Mouse (Mus musculus): ENCODE results near the gene Celsr2. TPM values are rescaled to one million over a fixed set of nuclear protein-coding genes. Genes with fewer than 3 reads are reported as not detected.

The Celsr2 gene
- 1 to 10 TPM; 1.1 to 1.3 TPM for total RNA-seq (2023)

DNA sequence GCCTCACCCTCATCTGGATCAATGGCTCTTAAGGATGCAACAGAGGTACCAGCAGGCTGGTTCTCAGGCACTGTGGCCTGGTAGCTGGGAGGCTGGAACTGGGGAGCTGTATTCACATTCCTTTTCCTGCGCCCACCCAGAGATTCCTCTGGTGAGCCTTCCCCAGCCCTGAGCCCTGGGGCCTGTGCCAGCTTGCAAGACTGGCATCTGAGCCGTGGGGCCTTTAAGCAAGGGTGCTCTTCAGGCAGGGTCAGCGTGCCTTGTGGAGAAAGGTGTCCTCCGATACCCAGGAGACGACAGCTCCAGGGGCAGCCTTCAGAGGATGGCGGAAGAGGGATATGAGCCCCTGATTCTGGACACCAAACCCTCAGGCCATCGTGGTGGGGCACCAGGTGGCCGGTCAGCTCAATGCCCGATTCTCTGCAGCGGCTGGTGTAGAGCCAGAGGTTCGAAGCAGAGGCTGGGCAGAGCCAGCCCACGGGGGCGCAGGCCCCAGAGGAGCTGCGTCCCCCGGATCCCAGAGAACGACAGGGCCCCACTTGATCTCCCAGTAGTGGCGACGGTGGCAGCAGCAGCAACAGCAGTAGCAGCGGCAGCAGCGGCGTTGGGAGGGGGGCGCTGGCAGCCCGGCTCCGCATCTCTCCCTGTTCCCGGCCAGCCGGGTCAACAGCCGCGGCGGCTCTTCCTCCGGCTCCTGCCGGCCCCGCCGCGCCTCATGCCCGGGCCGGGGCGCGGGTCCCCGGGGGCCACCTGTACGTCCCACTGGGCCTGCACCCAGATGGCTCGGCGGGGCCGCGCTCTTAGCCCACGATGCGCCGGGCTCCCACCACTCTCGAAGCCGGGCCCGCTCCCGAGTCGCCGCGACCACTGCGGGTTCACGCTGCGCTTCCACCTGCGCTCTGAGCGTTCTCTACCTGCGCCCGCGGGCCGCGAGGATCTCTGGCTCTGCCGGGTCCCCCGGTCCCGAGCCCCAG, at the start of gene Celsr2:
Gene Celsr2 (minus strand): TSS at position 696 of the 974 bp plus-strand sequence.

DNA sequence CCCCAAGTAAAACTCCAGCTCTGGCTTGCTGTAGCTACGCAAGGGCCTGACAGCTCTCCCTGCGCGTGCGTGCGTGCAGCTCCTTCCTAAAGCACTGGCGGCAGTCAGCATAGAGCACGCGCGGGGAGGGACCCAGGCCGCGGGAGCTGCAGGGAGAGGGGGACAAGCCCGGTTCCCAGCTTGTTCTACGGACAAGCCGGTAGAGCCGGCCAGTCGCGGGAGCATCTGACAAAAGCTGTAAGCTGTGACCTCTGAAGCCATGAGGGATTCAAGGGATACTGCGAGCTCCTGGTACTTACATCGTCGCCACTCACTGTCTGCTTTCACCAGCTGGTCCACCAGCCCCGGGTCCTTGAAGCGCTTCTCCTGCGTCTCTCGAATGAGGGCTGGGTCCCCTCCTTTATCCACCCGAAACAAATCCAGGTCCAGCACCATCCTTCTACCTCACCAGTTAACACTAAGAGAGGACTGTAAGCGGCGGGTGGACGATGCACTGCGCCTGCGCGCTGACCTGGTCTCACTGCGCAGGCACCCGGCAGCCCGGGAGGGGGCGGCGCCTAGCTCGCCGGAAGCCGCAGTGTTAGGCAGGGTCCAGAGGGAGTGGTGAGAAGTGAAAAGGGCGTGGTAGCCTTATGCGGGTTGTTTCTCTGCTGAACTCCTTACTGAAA, 29.5 kb upstream of the Celsr2 start, which contains the start of gene Sars:
Gene Sars (minus strand): TSS at position 512 of the 668 bp plus-strand sequence.

DNA sequence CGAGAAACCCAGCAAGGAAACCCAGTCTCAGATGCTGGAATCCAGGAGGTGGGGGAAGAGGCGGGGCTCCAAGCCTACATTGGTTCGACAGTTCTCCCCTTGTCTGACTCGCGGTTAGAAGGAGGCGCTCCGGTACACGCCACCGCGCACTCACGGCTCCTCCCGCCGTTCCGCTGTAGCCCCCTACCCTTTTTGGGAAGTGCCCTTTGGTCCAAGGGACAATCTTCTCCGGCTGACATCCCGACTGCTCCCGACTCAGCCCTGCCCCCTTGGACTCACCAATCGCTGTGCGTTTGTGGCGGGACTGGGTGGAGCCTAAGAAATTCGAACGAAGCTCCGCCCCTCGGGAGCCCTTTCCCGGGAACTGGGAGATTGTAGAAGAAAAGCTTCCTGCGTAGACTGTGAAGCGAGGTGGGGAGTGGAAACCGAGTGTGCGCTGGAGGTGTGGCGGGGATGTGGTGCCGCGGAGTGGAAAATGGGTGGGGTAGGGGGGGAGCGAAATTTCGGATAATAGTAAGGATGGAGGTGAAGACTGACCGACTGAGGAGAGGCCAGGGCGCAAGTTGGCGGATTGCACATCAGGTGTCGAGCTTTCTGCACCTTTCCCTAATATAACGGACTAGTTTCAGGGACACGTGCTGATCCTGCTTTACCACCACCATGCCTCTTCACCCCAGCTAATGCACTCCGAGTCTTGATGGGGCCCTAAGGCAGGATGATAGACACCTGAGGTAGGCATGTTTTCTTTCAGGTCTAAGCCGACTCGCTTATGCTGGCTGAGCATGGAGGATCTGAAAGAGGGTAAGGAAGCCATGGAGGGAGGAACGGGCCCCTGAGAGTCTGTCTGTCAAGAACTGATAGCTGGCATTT, 31.6 kb downstream of the Celsr2 start, which contains the start of gene Psrc1:
Gene Psrc1 (plus strand): TSS at position 355 of the 870 bp plus-strand sequence.

DNA sequence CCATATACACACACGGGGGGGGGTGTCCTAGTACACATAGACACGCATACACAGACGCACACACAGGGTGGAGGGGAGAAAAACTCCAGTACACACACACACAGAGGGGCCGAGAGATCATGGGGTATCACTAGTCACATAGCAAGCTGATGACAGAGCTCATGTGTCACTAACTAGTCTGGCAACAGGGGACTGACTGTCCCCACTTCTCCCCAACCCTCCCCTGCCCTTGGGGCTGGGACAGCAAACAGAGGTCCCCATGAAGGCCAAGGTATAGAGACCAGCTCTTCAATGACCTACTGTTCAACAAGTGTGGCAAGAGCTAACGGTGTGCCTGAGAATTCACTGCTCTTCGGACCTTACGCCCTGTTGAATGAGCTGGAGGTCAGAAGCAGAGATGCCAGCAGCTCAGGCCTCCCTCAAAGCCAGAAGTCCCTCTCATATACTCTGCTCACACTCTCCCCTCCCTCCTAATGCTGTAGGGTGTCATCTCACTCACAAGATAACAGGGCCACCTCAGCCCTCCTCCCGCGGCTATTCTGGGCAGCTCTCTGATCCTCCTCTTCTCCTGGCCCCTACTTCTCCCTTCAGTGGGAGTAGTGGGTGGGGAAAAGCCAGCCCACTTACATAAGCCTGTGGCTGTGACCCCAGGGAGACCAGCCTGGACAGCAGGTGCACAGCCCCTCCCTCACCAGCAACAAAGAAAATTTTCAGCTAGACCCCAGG, 50.9 kb downstream of the Celsr2 start, which contains the start of gene Mybphl:
Gene Mybphl (plus strand): TSS at position 642 of the 726 bp plus-strand sequence.

Other genes starting within 250 kb of the Celsr2 start
- gene Amigo1, start 229.2 kb downstream of the Celsr2 start, total RNA-seq (2023) = 1 to 10 TPM; 2.1 to 3.0 TPM
- 10 to 100 TPM; 29.1 to 31.1 TPM for gene Cyb561d1, start 214.3 kb downstream of the Celsr2 start, total RNA-seq (2023)
- 10 to 100 TPM; 12.1 to 12.2 TPM for gene Atxn7l2, start 204.6 kb downstream of the Celsr2 start, total RNA-seq (2023)
- not detected for gene Sypl2, start 188.9 kb downstream of the Celsr2 start, total RNA-seq (2023)
- gene Psma5, start 158.6 kb downstream of the Celsr2 start, total RNA-seq (2023) = 10 to 100 TPM; 34.4 to 34.9 TPM
- gene Sort1, start 131.5 kb downstream of the Celsr2 start, total RNA-seq (2023) = 100 to 1,000 TPM; 154 to 156 TPM
- not detected for gene Mybphl, start 50.6 kb downstream of the Celsr2 start, total RNA-seq (2023)
- gene Psrc1, start 31.7 kb downstream of the Celsr2 start, total RNA-seq (2023) = 1 to 10 TPM; 8.8 to 9.3 TPM
- 10 to 100 TPM; 53.9 to 57.3 TPM for gene Sars, start 29.7 kb upstream of the Celsr2 start, total RNA-seq (2023)
- gene 1700013F07Rik, start 118.6 kb upstream of the Celsr2 start, total RNA-seq (2023) = not detected
- not detected for gene 5330417C22Rik, start 121.0 kb upstream of the Celsr2 start, total RNA-seq (2023)
- gene Tmem167b, start 146.9 kb upstream of the Celsr2 start, total RNA-seq (2023) = 10 to 100 TPM; 35.3 to 37.7 TPM
- gene Taf13, start 156.1 kb upstream of the Celsr2 start, total RNA-seq (2023) = 10 to 100 TPM; 22.6 to 29.8 TPM
- gene Wdr47, start 175.7 kb upstream of the Celsr2 start, total RNA-seq (2023) = 1 to 10 TPM; 4.1 to 9.3 TPM
- gene Clcc1, start 238.4 kb upstream of the Celsr2 start, total RNA-seq (2023) = 10 to 100 TPM; 15.8 to 24.6 TPM